Mouse (Mus musculus): ENCODE results near the gene Gtf3c5. TPM values are rescaled to one million over a fixed set of nuclear protein-coding genes. Genes with fewer than 3 reads are reported as not detected.
A peak's percentile ranks its signal among the peaks of the same experiment; 100 is the strongest.

Gene Gtf3c5
- total RNA-seq, 2 experiments from 2014 or later: 18.9 to 19.5 TPM

GRCm38 (mm10) chr2:28536766-28537633, 46.6 kb downstream of the Gtf3c5 start:
- DNase-seq (ENCODE audit: extremely low spot score in 1 of 2, low spot score in 1 of 2): no peak

- no peak for DNase-seq (ENCODE audit: extremely low spot score in 1 of 2, low spot score in 1 of 2)
Observed at GRCm38 (mm10) chr2:28536166-28536565, 47.4 kb downstream of the Gtf3c5 start.

- DNase-seq (ENCODE audit: extremely low spot score in 1 of 2, low spot score in 1 of 2): peak in 1 of 2 experiments; percentile 43
Observed at GRCm38 (mm10) chr2:28535650-28536049, 47.9 kb downstream of the Gtf3c5 start.

- DNase-seq (ENCODE audit: extremely low spot score in 1 of 2, low spot score in 1 of 2): no peak
Observed at GRCm38 (mm10) chr2:28535263-28535540, 48.3 kb downstream of the Gtf3c5 start.

- no peak for DNase-seq (ENCODE audit: extremely low spot score in 1 of 2, low spot score in 1 of 2)
Observed at GRCm38 (mm10) chr2:28534436-28535262, 48.9 kb downstream of the Gtf3c5 start.

GRCm38 (mm10) chr2:28533901-28534435, 49.6 kb downstream of the Gtf3c5 start:
- no peak for DNase-seq (ENCODE audit: extremely low spot score in 1 of 2, low spot score in 1 of 2)

- peak; percentile 65 to 67 for DNase-seq (ENCODE audit: extremely low spot score in 1 of 2, low spot score in 1 of 2)
Observed at GRCm38 (mm10) chr2:28532938-28533771, 50.4 kb downstream of the Gtf3c5 start.

- DNase-seq (ENCODE audit: extremely low spot score in 1 of 2, low spot score in 1 of 2): no peak
Observed at GRCm38 (mm10) chr2:28530311-28530710, 53.2 kb downstream of the Gtf3c5 start.

- DNase-seq (ENCODE audit: extremely low spot score in 1 of 2, low spot score in 1 of 2): no peak
Observed at GRCm38 (mm10) chr2:28529856-28530255, 53.7 kb downstream of the Gtf3c5 start.

GRCm38 (mm10) chr2:28528354-28528730, 55.2 kb downstream of the Gtf3c5 start:
- DNase-seq (ENCODE audit: extremely low spot score in 1 of 2, low spot score in 1 of 2): no peak

- no peak for DNase-seq (ENCODE audit: extremely low spot score in 1 of 2, low spot score in 1 of 2)
Observed at GRCm38 (mm10) chr2:28527436-28528353, 55.9 kb downstream of the Gtf3c5 start.

- DNase-seq (ENCODE audit: extremely low spot score in 1 of 2, low spot score in 1 of 2): no peak
Observed at GRCm38 (mm10) chr2:28525943-28526876, 57.3 kb downstream of the Gtf3c5 start.

GRCm38 (mm10) chr2:28525219-28525942, 58.2 kb downstream of the Gtf3c5 start:
- no peak for DNase-seq (ENCODE audit: extremely low spot score in 1 of 2, low spot score in 1 of 2)

GRCm38 (mm10) chr2:28524406-28524805, 59.1 kb downstream of the Gtf3c5 start:
- DNase-seq (ENCODE audit: extremely low spot score in 1 of 2, low spot score in 1 of 2): no peak

GRCm38 (mm10) chr2:28523643-28524117, 59.9 kb downstream of the Gtf3c5 start:
- peak; percentile 74 to 82 for DNase-seq (ENCODE audit: extremely low spot score in 1 of 2, low spot score in 1 of 2)

GRCm38 (mm10) chr2:28522166-28522565, 61.4 kb downstream of the Gtf3c5 start:
- DNase-seq (ENCODE audit: extremely low spot score in 1 of 2, low spot score in 1 of 2): no peak

- DNase-seq (ENCODE audit: extremely low spot score in 1 of 2, low spot score in 1 of 2): no peak
Observed at GRCm38 (mm10) chr2:28521571-28522151, 61.9 kb downstream of the Gtf3c5 start.

Measured in layer of hippocampus, postnatal 25 days (tissue).